Mouse (Mus musculus) adrenal gland, adult (tissue): ENCODE results near the gene Yod1.

ENCODE experiments used
- DNase-seq, 2 experiments: peaks; one replicate each; pipeline ENCODE4 v3.0.0; 2022 to 2023; ENCODE audit warnings: low spot score in 1 of 2; ENCODE audit not compliant: inconsistent age in 2 of 2

The Yod1 gene

GRCm38 (mm10) chr1:130732706-130733658 is 15.9 kb downstream of the Yod1 start:
- peak in 1 of 2 experiments; percentile 17 for DNase-seq

GRCm38 (mm10) chr1:130733671-130734070 is 16.5 kb downstream of the Yod1 start:
- DNase-seq = peak in 1 of 2 experiments; percentile 59

- DNase-seq = peak; percentile 13 to 59
These were observed 17.3 kb downstream of the Yod1 start for GRCm38 (mm10) chr1:130734452-130734851.

GRCm38 (mm10) chr1:130734852-130735251 is 17.7 kb downstream of the Yod1 start:
- peak in 1 of 2 experiments; percentile 29 for DNase-seq

- peak; percentile 38 to 43 for DNase-seq
These were observed 20.3 kb downstream of the Yod1 start for GRCm38 (mm10) chr1:130737411-130737881.

GRCm38 (mm10) chr1:130737916-130738315 is 20.8 kb downstream of the Yod1 start:
- no peak for DNase-seq

- peak in 1 of 2 experiments; percentile 24 for DNase-seq
These were observed 21.5 kb downstream of the Yod1 start for GRCm38 (mm10) chr1:130738551-130739106.

GRCm38 (mm10) chr1:130739636-130740035 is 22.5 kb downstream of the Yod1 start:
- DNase-seq = peak in 1 of 2 experiments; percentile 67

- DNase-seq = peak in 1 of 2 experiments; percentile 57
These were observed 23.1 kb downstream of the Yod1 start for GRCm38 (mm10) chr1:130740227-130740648.

- peak in 1 of 2 experiments; percentile 39 for DNase-seq
These were observed 23.9 kb downstream of the Yod1 start for GRCm38 (mm10) chr1:130740781-130741720.

GRCm38 (mm10) chr1:130742201-130742600 is 25.1 kb downstream of the Yod1 start:
- peak in 1 of 2 experiments; percentile 13 for DNase-seq

- no peak for DNase-seq
These were observed 26.6 kb downstream of the Yod1 start for GRCm38 (mm10) chr1:130743775-130744174.

- DNase-seq = peak in 1 of 2 experiments; percentile 14
These were observed 27.1 kb downstream of the Yod1 start for GRCm38 (mm10) chr1:130744217-130744616.

GRCm38 (mm10) chr1:130744961-130745360 is 27.8 kb downstream of the Yod1 start:
- peak in 1 of 2 experiments; percentile 11 for DNase-seq

- DNase-seq = no peak
These were observed 28.5 kb downstream of the Yod1 start for GRCm38 (mm10) chr1:130745591-130745990.

GRCm38 (mm10) chr1:130746819-130747218 is 29.7 kb downstream of the Yod1 start:
- DNase-seq = no peak

- DNase-seq = no peak
These were observed 42.6 kb downstream of the Yod1 start for GRCm38 (mm10) chr1:130759689-130760088.

- no peak for DNase-seq
These were observed 44.5 kb downstream of the Yod1 start for GRCm38 (mm10) chr1:130761597-130761996.

- DNase-seq = no peak
These were observed 45.1 kb downstream of the Yod1 start for GRCm38 (mm10) chr1:130762045-130762760.

GRCm38 (mm10) chr1:130764027-130764461 is 46.9 kb downstream of the Yod1 start:
- peak in 1 of 2 experiments; percentile 88 for DNase-seq
